Mouse (Mus musculus) c-Kit-positive CD71-positive TER-119-negative erythroid progenitor cells, embryonic 14.5 days (primary cell): Measurements from ENCODE around the gene Defa32.
"Not testable (repeated sequence)": the region's sequence is repeated elsewhere in the genome, so short reads cannot be mapped to it uniquely, and the experiment has no call there.

Experiments used
- DNase-seq: peaks from one replicate; pipeline ENCODE4 v3.0.0-alpha.2; 2013; ENCODE audit warnings: low read depth

Gene Defa32

GRCm38 (mm10) chr8:21528732-21529131, at the start of gene Defa32:
Defa32 (plus strand) TSS chr8:21529032.
- DNase-seq, result not testable (repeated sequence)

DNA sequence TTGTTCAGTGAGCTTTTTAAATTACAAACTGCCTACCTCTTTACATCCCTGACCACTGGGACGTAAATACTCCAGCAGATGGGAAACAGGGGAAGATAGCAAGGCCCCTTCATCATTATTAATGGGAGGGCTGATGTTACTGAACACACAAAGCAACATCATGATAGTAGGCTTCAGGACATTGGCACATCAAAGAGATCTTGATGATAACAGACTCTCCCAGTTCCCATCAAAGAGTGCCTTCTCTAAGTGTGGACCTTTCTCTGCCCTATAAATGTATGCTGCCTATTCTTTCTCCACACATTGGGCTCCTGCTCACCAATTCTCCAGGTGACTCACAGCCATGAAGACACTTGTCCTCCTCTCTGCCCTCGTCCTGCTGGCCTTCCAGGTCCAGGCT, 19.9 kb upstream of the Defa32 start, which contains the start of gene Defa20:
Gene Defa20 (plus strand): TSS at position 301 of the 400 bp plus-strand sequence.
- DNase-seq, result not testable (repeated sequence)

DNA sequence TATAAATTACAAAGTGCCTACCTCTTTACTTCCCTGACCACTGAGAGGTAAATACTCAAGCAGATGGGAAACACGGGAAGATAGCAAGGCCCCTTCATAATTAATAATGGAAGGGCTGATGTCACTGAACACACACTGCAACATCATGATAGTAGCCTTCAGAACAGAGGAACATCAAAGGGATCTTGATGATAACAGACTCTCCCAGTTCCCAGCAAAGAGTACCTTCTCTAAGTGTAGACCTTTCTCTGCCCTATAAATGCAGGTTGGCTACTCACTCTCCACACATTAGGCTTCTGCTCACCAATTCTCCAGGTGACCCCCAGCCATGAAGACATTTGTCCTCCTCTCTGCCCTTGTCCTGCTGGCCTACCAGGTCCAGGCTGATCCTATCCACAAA, 36.3 kb downstream of the Defa32 start, which contains the start of gene Defa37:
Gene Defa37 (plus strand): TSS at position 301 of the 400 bp plus-strand sequence.
- DNase-seq, result not testable (repeated sequence)
